Mouse (Mus musculus): Measurements from ENCODE around the gene Dnah6.
A peak's percentile ranks its signal among the peaks of the same experiment; 100 is the strongest.

The Dnah6 gene

DNA sequence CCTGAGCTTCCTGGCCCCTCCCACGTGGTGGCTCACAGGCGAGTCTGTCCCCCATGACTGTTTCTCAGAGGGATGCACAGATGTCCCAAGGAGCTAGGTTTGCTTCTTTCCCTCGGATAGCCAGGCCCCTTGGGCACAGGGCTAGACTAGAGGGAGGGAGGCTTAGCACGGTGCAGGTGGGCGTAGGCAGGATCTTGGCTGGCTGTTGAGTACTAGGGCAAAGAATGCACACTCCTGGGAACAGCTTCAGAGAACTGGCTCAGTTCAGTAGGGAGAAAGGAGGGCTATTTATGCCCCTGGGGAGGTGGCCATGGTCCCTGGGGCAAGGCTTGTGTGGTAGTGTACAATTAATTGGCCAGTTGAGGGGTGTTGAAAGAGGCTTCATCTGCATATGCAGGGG is 88.7 kb downstream of the Dnah6 start:
- no peak for DNase-seq

DNA sequence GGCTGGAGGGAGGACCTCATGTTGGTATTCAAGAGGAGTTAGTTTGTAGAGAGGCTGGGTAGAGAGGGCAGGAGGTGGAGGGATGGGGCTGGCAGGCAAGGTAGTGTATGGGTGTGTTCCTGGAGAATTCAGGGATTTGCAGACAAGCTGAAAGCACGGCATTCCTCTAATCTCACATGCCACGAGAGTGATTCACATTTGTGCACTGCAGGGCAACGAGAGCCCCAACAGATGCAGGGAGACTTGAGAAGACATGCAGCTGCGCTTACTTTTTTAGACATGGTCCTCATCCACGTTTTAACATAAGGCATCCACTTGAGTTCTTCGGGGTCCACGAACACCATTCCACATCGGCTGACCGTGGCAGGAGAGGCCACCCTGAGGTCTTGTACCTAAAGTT is 93.9 kb downstream of the Dnah6 start:
- DNase-seq, result no peak

DNA sequence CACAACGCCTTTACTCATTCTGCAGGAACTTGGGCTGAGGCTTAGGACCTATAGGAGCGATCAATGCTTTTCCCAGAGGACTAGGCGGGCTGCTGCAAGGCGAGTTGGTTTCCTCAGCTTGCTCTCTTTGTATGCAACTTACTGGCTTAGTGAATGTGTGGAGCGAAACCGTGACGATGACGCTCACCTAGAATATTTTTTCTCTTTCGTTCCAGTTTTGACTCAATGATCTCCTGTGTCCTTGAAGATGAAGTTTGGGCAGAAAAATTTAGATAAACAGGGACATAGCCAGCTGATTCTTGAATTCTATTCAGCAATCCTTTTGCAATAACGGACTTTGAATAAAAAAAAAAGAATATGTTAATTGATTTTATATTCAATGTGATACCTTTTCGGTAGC is 101.1 kb downstream of the Dnah6 start:
- DNase-seq, result no peak

DNA sequence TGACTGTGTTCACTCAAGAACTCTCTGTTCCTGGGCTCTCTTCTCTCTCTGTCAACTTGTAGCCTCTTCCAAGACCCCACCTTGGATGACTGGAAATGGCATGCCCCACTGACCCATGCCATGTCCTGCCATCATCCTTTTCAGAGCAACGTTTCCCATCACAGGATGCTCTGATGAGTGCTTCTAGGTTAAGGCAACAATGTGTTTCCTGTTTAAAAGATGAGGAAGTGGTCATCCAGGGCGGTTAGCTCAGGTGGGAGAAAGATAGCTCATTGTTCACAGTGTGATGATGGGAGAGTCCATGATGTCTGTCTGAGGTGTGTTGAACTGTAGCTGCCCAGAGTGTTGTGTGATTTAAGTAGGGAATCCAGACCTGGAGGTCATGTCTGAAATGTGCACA is 107.6 kb downstream of the Dnah6 start:
- no peak for DNase-seq

DNA sequence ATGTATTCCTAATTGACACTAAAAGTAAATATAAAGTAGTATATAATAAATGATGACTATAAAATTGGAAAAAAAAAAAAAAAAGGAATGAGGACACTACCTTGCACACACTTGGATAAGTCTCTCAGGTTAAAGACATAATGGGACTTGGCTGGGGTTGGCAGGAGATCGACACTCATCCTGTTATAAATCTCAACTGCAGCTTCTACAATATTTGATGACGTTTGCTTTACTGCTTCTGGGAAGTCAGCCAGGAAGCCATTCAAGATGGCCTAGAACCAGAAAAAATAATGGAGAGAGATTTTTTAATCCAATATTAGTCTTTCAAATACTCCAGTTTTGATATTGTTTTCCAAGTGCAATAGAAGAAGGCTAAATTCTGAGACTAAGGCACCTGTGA is 108.1 kb downstream of the Dnah6 start:
- DNase-seq, result peak in 1 of 2 experiments; percentile 43

DNA sequence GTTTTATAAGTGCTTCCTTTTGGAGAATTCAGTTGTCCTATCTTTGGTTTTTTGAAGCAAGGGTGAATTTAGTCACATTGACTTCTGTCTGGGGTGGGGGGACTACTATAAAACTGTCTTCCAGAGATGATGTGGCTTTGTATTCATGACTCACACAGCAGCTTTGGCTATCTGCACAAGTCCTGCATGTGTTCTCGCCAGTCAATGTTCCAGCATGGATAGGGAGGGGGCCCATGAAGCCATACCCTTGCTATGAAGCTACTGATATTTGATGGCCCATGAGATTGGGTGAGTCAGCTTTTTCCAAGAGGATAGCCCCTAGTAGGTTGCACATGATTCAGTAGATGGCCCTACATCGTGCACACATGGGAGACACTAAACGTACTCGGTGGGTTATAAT is 128.3 kb downstream of the Dnah6 start:
- no peak for DNase-seq

DNA sequence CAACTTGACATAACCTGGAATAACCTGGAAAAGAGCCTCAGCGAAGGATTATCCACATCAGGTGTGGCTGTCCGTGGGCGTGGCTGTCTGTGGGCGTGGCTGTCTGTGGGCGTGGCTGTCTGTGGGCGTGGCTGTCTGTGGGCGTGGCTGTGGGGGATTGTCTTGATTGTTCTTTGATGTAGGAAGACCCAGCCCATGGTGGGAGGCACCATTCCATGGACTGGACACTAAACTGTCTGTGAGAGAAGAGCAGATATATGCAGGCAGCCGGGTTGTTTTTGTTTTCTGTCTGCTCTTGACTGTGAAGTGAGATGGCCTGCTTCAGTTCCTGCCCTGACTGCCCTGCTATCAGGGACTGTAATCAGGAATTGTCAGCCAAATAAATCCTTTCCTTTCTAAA is 130.6 kb downstream of the Dnah6 start:
- DNase-seq, result no peak

DNA sequence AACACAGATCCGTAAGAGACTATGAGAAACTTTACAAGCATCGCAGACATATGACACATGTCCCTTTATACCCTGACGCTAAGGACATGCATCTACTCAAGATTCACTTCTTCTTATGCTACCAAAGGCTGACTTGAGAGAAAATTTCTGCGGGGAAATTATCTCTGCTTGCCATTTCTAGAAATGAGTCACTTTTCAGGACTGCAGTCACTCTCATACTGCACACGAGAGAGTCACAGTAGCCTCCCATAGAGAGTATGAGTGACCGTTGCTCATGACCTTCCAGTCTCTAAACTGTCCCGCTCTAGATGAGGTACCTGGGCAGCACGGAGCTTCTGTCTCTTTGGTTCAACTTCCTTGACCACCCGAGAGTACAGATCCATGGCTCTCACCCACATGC is 138.9 kb downstream of the Dnah6 start:
- DNase-seq, result no peak

DNA sequence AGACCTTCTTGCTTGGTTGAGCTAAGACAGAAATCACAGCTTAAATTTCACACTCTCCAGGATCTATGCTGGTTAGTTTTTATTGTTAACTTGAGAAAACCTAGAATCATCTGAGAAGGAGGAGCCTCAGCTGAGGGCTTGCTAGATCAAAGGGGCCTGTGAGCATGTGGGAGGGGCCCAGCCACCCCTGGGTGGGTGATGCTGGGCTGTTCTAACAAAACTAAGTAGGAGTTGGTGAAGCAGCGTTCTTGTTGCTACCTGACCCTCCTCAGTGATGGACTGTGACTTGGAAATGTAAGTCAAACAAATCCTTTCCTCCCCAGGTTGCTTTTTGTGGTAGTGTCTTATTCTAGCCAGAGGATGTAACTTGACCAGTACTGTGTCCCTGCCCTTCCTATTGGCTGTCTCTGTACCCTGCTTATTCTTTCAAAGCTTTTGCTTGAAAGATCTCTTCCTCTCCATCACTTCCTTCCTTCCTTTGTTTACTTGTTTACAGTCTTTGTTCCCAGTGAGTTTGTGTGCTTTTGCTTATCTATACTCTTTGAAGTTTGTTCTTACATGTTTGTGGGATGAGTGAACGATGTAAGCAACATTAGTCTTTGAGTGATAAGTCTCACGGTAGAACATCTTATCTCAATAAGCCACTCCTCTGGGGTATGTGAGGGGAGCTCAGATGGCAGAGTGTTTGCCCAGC is 149.2 kb downstream of the Dnah6 start:
- no peak for DNase-seq

DNA sequence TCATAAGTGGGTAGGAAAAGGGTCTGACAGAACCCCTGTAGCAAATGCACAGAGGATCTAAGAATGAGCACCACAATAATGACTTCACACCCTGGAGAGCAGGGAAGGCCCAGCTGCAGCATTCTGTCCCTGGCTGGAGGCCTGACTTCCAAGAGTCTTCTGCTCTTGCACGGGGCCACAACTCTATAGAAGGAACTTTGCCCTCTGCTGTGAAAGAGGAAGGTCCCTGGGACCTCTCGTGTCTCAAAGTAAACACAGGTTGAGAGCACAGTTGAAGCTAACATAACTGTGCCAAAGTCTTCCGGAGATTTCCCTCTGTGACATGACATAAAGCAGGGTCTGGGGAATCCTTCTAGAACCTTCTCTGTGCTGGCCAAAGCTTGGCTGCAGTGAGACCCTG is 150.2 kb downstream of the Dnah6 start:
- no peak for DNase-seq

DNA sequence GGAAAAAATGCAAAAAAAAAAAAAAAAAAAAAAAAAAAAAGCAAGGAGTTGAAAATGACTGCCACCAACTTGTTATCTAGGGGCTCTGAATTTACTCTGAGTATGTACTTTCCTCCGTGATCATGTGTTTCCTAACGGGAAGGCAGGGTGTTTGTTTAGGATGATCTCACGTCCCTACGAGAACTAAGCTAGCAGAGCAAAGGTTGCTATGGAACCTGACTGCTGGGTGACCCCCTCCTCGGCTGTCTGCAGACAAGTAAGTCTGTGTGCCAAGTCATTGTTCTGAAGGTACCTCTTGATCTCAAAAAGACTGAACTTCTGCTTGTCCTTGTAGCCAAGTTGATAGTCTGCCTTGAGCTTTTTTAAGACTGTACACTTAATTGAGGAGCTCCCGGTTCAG is 150.8 kb downstream of the Dnah6 start:
- peak in 1 of 2 experiments; percentile 45 for DNase-seq

DNA sequence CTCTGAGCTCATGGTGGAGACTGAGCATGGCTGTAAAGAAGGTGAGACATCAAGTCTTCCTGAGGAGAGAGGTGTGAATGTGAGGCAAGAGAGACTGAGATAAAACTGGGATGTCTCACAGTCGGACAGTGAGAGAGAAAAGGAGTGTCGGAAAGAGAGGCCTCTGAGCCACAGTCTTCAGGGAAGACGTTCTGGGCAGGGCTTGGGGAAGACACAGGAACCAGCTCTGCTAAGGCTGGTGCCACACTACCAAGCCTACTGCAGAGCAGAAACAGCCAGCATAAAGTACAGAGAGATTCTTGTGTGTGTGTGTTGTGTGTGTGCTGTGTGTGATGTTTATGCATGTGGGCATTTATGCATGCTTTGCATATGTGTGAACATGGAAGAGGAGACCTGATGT is 156.9 kb downstream of the Dnah6 start:
- DNase-seq, result no peak

DNA sequence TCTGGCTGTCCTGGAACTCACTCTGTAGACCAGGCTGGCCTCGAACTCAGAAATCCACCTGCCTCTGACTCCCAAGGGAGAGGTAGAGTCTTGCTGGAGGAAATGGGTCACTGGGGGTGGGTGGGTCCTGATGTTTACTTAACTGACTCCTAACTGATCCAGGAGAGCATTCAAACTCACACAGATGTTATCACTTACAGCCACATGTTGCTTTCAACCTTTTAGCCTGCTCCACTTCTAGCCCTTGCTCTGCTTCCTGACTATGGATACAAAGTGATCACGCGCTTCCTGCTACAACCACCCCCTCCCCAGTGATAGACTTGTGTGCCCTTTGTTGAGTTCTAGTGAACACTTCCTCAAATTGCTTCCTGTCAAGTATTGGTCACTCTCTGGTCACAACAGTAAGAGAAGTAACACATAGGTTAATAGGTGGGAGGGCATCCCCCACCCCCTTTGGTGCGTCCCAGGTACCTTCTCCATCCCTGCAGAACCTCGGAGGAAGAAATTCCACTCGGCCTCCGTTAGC is 161.8 kb downstream of the Dnah6 start:
- no peak for DNase-seq

DNA sequence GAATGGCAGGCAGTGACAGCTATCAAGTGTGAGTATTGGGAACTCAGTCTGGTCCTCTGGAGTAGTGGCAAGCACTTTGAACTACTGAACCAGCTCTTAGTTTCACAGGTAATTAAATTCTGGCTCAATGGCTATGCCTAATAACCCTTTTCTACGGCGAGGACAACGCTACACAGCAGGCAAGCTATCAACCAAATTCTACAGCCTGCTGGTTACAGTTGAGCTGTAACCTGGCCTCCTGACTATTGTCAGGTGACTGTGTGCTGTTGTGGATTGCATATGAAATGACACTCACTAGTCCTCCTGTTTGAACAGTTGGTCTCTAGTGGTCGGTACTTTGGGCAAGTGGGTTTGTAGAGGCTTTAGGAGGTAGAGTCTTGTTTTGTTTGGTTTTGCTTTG is 162.3 kb downstream of the Dnah6 start:
- no peak for DNase-seq

DNA sequence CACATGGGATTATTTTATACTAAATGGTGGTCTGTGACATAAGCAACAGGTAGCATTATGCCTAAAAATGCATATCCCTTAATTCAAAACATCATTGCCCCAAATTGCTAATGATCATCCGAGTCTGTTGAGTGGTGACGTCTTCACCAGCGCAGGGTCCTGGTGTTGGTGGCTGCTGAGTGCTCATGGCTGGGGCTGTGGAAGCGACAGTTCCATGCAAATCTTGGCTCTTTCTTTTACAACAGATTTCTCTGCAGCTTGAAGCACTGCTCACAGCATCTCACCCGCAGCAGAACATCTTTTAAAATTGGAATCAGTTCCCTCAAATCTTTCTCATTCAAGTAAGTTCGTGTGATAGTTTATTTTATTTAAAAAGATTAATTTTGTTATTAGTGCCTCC is 166.1 kb downstream of the Dnah6 start:
- no peak for DNase-seq

DNA sequence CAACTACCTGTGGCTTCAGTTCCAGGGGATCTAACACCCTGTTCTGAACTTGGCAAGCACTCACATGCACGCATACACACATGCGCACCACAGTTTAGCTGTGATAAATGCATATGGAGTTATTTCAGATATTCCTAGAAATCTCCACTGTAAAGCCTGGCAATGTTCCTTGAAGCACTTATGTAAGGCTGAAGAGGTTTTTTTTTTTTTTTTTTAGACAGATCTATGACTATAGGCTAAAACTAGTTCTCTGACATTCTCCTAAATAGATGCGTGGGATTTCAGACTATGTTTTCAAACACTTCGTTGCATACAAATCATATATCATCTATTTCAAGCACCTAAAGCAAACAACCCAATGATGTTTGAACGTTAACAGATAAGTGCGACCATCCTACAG is 166.6 kb downstream of the Dnah6 start:
- no peak for DNase-seq

DNA sequence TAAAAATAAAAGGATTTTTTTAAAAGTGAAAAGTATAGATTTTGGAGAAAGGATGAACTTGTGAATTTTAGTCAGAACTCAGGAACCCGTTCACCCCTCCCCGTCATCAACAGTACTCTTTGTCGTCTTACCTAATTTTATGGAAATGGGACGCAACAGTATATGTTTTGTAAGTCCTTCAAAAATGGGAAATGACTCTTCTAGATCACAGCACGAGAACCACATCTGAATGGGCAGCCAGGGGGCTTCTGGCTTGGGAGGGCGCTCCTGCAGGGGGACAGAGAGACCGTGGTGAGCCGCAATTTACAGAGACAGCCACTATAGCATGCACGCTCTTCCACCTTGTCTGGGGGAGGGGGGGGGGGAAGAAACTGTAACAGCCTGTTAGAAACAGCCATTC is 167.9 kb downstream of the Dnah6 start:
- no peak for DNase-seq

DNA sequence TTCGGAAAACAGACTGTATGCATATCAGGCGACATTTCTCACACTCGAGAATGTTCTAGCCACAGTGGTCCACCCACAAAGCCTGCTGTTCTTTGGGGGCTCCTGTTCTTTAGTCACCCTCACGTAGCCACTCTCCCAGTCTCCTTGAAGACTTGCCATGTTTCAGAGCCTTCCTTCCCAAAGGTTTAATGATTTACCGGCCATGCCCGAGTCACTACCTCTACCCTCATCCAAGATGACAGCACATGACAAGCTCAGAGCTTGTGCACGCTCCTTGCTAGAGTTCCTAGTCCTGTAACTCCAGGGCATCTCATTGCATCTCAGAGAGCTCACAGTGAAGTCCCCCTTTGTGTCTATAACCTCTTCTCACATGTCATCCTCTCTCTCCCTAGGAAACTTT is 174.2 kb downstream of the Dnah6 start:
- peak; percentile 44 to 50 for DNase-seq

DNA sequence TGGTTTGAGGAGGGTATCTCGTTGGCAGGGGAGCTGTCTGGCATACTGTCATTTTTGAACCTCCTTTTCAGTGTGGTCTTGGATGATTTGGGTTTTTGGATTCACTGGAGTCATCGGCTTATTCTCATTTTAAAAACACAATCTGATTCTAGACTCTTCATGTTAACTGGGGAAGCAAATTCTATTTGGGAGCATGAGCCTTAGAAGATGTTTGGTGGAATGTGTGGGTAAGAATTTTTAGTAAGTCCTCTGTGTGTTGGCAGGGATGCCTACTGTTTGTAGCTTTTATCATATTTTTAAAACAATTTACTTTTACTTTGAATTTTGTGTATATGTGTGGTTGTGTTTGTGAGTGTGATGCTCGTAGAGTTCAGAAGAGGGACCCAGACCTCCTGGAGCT is 175.5 kb downstream of the Dnah6 start:
- DNase-seq, result no peak

DNA sequence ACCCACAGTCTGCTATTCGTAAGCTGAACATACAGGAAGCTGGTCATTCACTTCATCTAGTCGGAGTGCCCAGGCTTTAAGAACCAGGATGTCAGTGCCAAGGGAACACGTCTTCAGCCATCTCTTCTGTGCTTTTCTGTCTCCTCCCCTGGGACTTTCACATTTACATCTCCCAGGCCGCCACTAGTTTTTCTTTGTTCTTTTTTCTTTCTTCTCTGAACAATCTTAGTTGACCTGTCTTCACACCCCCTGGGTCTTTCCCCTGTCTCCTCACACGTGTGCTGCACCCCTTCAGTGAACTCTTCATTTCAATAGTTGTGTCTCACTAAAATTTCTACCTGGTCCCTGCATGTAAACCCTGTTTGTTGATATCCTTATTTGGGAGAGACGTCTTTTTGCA is 179.2 kb downstream of the Dnah6 start:
- DNase-seq, result no peak

DNA sequence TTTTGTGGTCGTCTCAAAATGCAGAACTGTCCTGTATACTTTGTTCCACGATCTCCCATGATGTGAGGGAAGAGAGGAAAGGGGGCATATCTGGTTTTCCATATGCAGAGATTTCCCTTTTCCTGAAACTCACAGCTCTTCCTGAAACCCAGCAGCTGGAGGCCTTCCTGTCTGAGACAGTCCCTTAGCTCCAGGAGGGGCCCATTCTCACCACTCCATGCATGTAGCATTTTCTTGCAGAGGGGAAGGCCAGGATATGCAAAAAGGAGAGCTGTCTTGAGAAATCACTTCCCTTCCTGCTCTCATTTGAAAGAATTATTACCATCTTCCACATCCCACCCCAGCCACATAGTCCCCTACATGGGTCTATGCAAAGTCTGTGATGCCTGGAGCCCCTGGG is 183.2 kb downstream of the Dnah6 start:
- DNase-seq, result no peak

DNA sequence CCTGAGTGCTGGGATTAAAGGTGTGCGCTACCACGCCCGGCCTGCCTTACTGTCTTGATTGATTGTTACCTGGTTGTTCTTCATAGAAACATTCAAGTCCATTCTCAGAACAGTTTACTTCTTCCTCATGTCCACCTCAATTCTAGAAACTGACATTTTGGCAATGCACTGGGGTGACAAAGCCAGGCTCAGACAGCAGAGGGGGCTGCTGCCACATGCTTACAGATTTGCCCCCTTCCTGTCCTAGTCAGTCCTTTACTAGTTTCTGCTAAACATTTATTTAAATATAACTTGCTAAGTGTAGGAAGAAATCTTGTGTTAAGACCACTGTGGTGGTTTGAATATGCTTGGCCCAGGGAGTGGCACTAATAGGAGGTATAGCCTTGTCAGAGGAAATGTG is 192.6 kb downstream of the Dnah6 start:
- DNase-seq, result no peak

DNA sequence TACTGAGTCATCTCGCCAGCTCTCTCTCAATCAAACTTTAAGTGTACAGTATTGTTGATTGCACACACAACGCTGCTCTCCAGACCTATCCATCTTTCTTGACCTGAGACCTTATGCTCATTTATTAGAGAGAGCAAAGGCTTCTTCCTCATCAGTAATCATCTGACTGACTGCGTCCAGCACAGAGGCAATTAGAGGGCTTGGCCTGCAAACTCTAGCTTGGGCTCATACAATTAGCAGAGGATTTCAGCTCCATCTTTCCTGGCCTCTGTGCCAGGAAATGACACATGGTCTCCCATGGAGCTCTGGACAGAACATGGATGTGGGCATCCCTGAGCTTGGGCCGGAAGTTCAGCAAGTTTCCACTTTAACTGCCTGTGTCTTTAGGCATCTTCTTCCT is 193.6 kb downstream of the Dnah6 start:
- DNase-seq, result no peak

DNA sequence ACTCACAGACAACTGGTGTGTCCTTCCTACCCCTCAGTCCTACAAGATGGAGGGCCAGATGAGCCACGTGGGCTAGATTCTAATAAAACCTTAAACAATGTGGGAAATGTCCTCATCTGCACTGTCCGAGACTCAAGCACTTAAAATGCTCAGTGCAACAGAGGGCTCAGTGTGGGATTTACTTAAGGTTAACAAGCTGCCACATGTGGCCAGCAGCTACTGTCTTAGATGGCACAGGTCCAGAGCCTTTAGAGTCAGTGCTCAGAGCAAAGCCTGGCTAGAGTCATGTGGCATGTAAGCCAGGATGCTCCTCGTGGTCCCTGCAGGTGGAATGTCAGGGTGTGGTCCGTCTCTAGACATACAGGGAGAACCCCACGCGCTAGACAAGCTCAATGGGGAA is 194.6 kb downstream of the Dnah6 start:
- DNase-seq, result no peak

DNA sequence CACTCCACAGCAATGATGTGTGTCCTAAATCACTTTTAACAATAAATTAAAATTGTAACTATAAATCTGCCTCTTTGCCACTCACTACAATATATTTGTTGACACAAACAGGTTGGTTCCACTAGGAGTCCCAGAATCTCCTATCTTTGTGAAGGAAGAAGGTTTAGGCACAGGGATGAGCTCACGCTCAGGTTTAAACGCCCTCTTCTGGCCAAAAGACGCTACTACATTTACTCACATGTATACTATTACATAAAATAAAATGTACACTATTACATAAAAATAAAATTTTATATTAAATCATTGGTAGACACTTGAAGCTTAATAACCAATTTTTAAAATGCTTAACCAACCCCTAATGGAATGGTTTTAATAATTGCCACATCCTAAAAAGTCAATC is 201.4 kb downstream of the Dnah6 start:
- DNase-seq, result peak in 1 of 2 experiments; percentile 52
